Mouse (Mus musculus) ES-Bruce4 (cell line): ENCODE measurements at regions not wholly inside any gene's neighbourhood (a gene's known extent, or its start where the extent isn't known, plus 50 kb on each side); places are given as distances from the start of the nearest gene placed in this dataset.

Experiments
- H3K27ac ChIP-seq: 2 replicates; pipeline ENCODE4 v1.5.1; 2012; ENCODE audit warnings: low read length, inconsistent platforms; ENCODE audit not compliant: insufficient read depth
- H3K27me3 ChIP-seq: 2 replicates; pipeline ENCODE4 v1.6.1; 2012; ENCODE audit warnings: mild to moderate bottlenecking, low read length, inconsistent platforms; ENCODE audit not compliant: control insufficient read depth, poor library complexity, insufficient read depth, severe bottlenecking
- H3K36me3 ChIP-seq: 2 replicates; pipeline ENCODE4 v1.6.1; 2012; ENCODE audit warnings: inconsistent platforms, mild to moderate bottlenecking, low read length, moderate library complexity; ENCODE audit not compliant: control insufficient read depth, poor library complexity, insufficient read depth, severe bottlenecking
- H3K4me1 ChIP-seq: one replicate; pipeline ENCODE4 v1.8.1; 2011; ENCODE audit warnings: low read length; ENCODE audit not compliant: control insufficient read depth, insufficient read depth
- H3K4me3 ChIP-seq: 2 replicates; pipeline ENCODE4 v1.5.1; 2011; ENCODE audit warnings: low read depth, mild to moderate bottlenecking, low read length
- H3K9ac ChIP-seq: 2 replicates; pipeline ENCODE4 v1.6.1; 2012; ENCODE audit warnings: low read depth, mild to moderate bottlenecking, inconsistent platforms; ENCODE audit not compliant: poor library complexity, severe bottlenecking
- H3K9me3 ChIP-seq: replicated peaks from 2 replicates; pipeline ENCODE4 v1.6.1; 2012; ENCODE audit warnings: mild to moderate bottlenecking, low read length, inconsistent platforms; ENCODE audit not compliant: control insufficient read depth, poor library complexity, insufficient read depth, severe bottlenecking
- CTCF ChIP-seq: IDR thresholded peaks from one replicate; pipeline ENCODE4 v1.8.1; 2011; ENCODE audit warnings: low read depth, low read length
- EP300 ChIP-seq: IDR thresholded peaks from 2 replicates; pipeline ENCODE4 v1.6.1; 2011; ENCODE audit warnings: low read depth, low read length; ENCODE audit not compliant: insufficient read depth
- POLR2A ChIP-seq: IDR thresholded peaks from one replicate; pipeline ENCODE4 v1.8.1; 2011; ENCODE audit warnings: low read length; ENCODE audit not compliant: insufficient read depth

GRCm38 (mm10) chr13:73405720-73406629, 61.0 kb upstream of the Lpcat1 start:
- Histone ChIP-seq H3K27me3 (no peaks in the 10 kb centered on the region), H3K9ac (no peak overlapping the region), H3K27ac (no peak overlapping the region), H3K9me3 (no peaks in the 10 kb centered on the region), H3K4me1 (no peaks in the 10 kb centered on the region), H3K36me3 (no peaks in the 10 kb centered on the region), H3K4me3 (peak overlapping the region; percentile 28)
- peak; percentile 77 for TF ChIP-seq CTCF
- TF ChIP-seq POLR2A, result no peak
- TF ChIP-seq EP300, result no peak

GRCm38 (mm10) chr13:73400921-73401320, 66.1 kb upstream of the Lpcat1 start:
- H3K9ac ChIP-seq, result no peak overlapping the region
- no peaks in the 10 kb centered on the region for H3K36me3 ChIP-seq
- TF ChIP-seq EP300 (no peak), POLR2A (no peak), CTCF (no peak)
- H3K4me1 ChIP-seq, result no peaks in the 10 kb centered on the region
- H3K27ac ChIP-seq, result no peak overlapping the region
- no peaks in the 10 kb centered on the region for H3K9me3 ChIP-seq
- H3K27me3 ChIP-seq, result no peaks in the 10 kb centered on the region
- no peak overlapping the region for H3K4me3 ChIP-seq

DNA sequence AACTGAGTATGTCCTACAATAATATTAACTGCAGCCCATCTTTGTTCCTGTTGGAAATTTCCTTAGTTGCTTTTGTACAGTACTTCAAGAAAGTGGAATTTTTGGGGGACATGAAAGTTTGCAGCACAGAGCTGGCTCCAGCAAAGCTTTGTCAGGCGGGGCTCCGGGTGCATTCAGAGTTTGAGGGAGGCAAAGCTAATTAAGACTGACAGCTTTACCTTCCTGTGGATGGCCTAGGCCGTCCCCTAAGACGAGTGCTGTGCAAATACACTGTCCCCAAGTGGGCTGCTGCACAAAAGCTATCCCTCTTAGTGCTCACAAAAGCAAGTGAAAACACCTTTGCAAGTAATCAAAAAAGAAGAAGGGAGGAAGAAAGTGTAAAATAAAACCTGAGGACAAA, 68.7 kb upstream of the Ndufs6 start:
- H3K36me3 ChIP-seq, result no peaks in the 10 kb centered on the region
- no peak overlapping the region for H3K9ac ChIP-seq
- no peaks in the 10 kb centered on the region for H3K9me3 ChIP-seq
- H3K27ac ChIP-seq, result no peak overlapping the region
- no peaks in the 10 kb centered on the region for H3K27me3 ChIP-seq
- no peak for TF ChIP-seq EP300
- no peak for TF ChIP-seq CTCF
- no peak for TF ChIP-seq POLR2A
- H3K4me3 ChIP-seq, result no peak overlapping the region
- no peaks in the 10 kb centered on the region for H3K4me1 ChIP-seq

- Histone ChIP-seq H3K4me3 (no peak overlapping the region), H3K36me3 (no peaks in the 10 kb centered on the region), H3K27me3 (no peaks in the 10 kb centered on the region), H3K27ac (no peak overlapping the region), H3K9me3 (no peaks in the 10 kb centered on the region), H3K4me1 (no peaks in the 10 kb centered on the region), H3K9ac (no peak overlapping the region)
- TF ChIP-seq CTCF (no peak), EP300 (no peak), POLR2A (no peak)
Observed at GRCm38 (mm10) chr13:73395856-73396255, 67.5 kb upstream of the Ndufs6 start.

GRCm38 (mm10) chr13:73389051-73389450, 60.7 kb upstream of the Ndufs6 start:
- no peaks in the 10 kb centered on the region for H3K27me3 ChIP-seq

DNA sequence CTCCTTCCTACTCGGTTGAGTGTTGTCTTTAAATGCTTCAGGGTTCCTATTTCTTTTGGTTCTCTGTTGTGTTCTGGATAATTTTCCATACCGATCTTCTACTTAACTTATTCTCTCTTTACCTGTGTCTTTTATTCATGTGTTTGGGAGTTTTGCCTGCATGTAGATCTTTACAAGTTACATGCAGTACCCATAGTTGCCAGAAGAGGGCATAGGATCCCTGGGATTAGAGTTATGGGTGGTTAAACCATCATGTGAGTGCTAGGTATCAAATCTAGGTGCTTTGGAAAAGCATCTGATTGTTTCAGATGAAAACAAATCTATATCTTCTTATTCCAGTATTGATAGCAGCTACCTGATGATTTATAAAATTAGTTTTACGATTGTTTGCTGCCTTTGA, 55.2 kb upstream of the Ndufs6 start:
- H3K36me3 ChIP-seq, result no peaks in the 10 kb centered on the region
- no peaks in the 10 kb centered on the region for H3K4me1 ChIP-seq
- no peaks in the 10 kb centered on the region; the same call in 1 of the 2 replicates for H3K9me3 ChIP-seq
- peak; percentile 1 for TF ChIP-seq CTCF
- no peak for TF ChIP-seq EP300
- no peaks in the 10 kb centered on the region for H3K27me3 ChIP-seq
- H3K9ac ChIP-seq, result no peak overlapping the region
- H3K27ac ChIP-seq, result no peak overlapping the region
- H3K4me3 ChIP-seq, result no peak overlapping the region

More at GRCm38 (mm10) chr13:73389051-73389450, 60.7 kb upstream of the Ndufs6 start:
- TF ChIP-seq EP300, result no peak
- TF ChIP-seq POLR2A, result no peak
- TF ChIP-seq CTCF, result no peak
- Histone ChIP-seq H3K9ac (no peak overlapping the region), H3K27ac (no peak overlapping the region), H3K9me3 (no peaks in the 10 kb centered on the region; the same call in 1 of the 2 replicates), H3K4me3 (no peak overlapping the region), H3K36me3 (no peaks in the 10 kb centered on the region), H3K4me1 (no peaks in the 10 kb centered on the region)
